Mouse (Mus musculus): ENCODE measurements around the gene Fbxw8. TPM values are rescaled to one million over a fixed set of nuclear protein-coding genes. Genes with fewer than 3 reads are reported as not detected.
A peak's percentile ranks its signal among the peaks of the same experiment; 100 is the strongest.

Fbxw8 gene
- polyA plus RNA-seq, 1 experiment from 2014 or later, result 7.9 TPM

GRCm38 (mm10) chr5:118165462-118165861 is 10.2 kb upstream of the Fbxw8 start:
- no peak overlapping the region for H3K9ac ChIP-seq (ENCODE audit: low read depth, low read length)
- peaks cover 56% of the 10 kb centered on the region for H3K27me3 ChIP-seq (ENCODE audit: control insufficient read depth, insufficient read depth, low read depth, low read length)
- no peak overlapping the region for H3K27ac ChIP-seq (ENCODE audit: low read length)
- no peaks in the 10 kb centered on the region; the same call in 1 of the 2 replicates for H3K4me1 ChIP-seq (ENCODE audit: control insufficient read depth, low read depth, low read length)
- ATAC-seq (ENCODE audit: low read depth), result no peak
- H3K4me2 ChIP-seq (ENCODE audit: low read depth, low read length), result no peak overlapping the region
- no peaks in the 10 kb centered on the region for H3K9me3 ChIP-seq (replicated peaks; ENCODE audit: control insufficient read depth, low read length)
- no peaks in the 10 kb centered on the region for H3K36me3 ChIP-seq (ENCODE audit: control insufficient read depth, insufficient read depth)
- H3K4me3 ChIP-seq (ENCODE audit: low read depth, low read length), result no peak overlapping the region

DNA sequence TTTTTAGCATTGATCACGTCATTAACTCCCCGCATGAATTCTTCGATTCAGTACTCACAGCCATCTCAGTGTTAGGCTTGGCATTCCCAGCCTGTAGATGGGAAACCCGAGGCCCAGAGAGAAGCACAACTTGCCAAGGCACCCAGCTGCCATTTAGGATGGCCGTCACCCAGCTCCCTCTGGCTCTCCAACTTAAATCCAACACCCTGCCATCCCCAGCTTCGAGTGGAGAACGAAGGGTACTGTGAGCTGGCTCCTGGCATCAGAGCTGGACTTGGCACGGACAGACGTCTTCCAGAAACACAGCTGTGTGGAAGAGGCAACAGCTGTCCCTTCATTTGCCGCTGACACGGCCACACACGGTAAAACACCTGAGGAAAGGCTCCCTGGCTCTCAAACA is 9.3 kb upstream of the Fbxw8 start, which contains the start of gene Hrk:
Gene Hrk, plus strand, starts transcription at position 68 of the 400 bp plus-strand sequence.
- no peaks in the 10 kb centered on the region for H3K36me3 ChIP-seq (ENCODE audit: control insufficient read depth, insufficient read depth)
- no peak within 1 kb of the TSS for H3K4me3 ChIP-seq (ENCODE audit: low read depth, low read length)
- H3K27me3 ChIP-seq (ENCODE audit: control insufficient read depth, insufficient read depth, low read depth, low read length), result peaks cover 47% of the 10 kb centered on the region
- 48% methylated on average over 12 of the region's 12 CpGs for WGBS (ENCODE audit: insufficient replicate concordance)
- no peak within 1 kb of the TSS for H3K4me2 ChIP-seq (ENCODE audit: low read depth, low read length)
- H3K4me1 ChIP-seq (ENCODE audit: control insufficient read depth, low read depth, low read length), result no peaks in the 10 kb centered on the region; the same call in 1 of the 2 replicates
- H3K9ac ChIP-seq (ENCODE audit: low read depth, low read length), result no peak within 1 kb of the TSS
- no peak within 1 kb of the TSS for H3K27ac ChIP-seq (ENCODE audit: low read length)
- no peaks in the 10 kb centered on the region for H3K9me3 ChIP-seq (replicated peaks; ENCODE audit: control insufficient read depth, low read length)
- no peak for ATAC-seq (ENCODE audit: low read depth)

GRCm38 (mm10) chr5:118160691-118161090 is 5.4 kb upstream of the Fbxw8 start:
- no peaks in the 10 kb centered on the region for H3K36me3 ChIP-seq (ENCODE audit: control insufficient read depth, insufficient read depth)
- ATAC-seq (ENCODE audit: low read depth), result no peak
- H3K4me3 ChIP-seq (ENCODE audit: low read depth, low read length), result no peak overlapping the region
- no peak overlapping the region for H3K4me2 ChIP-seq (ENCODE audit: low read depth, low read length)
- H3K27me3 ChIP-seq (ENCODE audit: control insufficient read depth, insufficient read depth, low read depth, low read length), result peaks cover 25% of the 10 kb centered on the region
- 20% methylated on average over 4 of the region's 4 CpGs for WGBS (ENCODE audit: insufficient replicate concordance)
- no peaks in the 10 kb centered on the region for H3K9me3 ChIP-seq (replicated peaks; ENCODE audit: control insufficient read depth, low read length)
- peaks cover 4% of the 10 kb centered on the region; the same call in 1 of the 2 replicates for H3K4me1 ChIP-seq (ENCODE audit: control insufficient read depth, low read depth, low read length)
- no peak overlapping the region for H3K27ac ChIP-seq (ENCODE audit: low read length)
- H3K9ac ChIP-seq (ENCODE audit: low read depth, low read length), result no peak overlapping the region

- Histone ChIP-seq H3K27ac (ENCODE audit: low read length) (peak overlapping the region; percentile 19; the same call in 1 of the 2 replicates), H3K9ac (ENCODE audit: low read depth, low read length) (no peak overlapping the region)
- 30% methylated on average over 4 of the region's 4 CpGs for WGBS (ENCODE audit: insufficient replicate concordance)
Observed at GRCm38 (mm10) chr5:118156976-118157375, 1.7 kb upstream of the Fbxw8 start.

DNA sequence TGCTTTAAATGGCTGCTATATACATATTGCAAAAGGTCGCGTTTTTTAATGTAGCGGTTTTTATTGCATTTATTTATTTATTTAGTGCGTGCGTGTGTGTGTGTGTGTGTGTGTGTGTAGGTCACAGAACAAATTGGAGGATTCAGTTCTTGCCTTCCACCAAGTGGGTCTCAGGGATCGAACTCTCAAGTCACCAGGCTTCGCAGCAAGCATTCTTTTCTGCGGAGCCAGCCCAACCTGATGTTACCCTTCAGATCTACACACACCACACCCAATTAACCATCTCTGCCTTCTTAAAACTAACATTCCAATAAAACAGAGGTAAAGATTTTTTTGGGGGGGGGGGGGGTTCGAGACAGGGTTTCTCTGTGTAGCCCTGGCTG is 292 bp upstream of the Fbxw8 start:
- ATAC-seq (ENCODE audit: low read depth), result no peak
- Histone ChIP-seq H3K27ac (ENCODE audit: low read length) (no peak overlapping the region), H3K4me2 (ENCODE audit: low read depth, low read length) (peak overlapping the region; percentile 81), H3K4me3 (ENCODE audit: low read depth, low read length) (peak overlapping the region; percentile 92), H3K9me3 (replicated peaks; ENCODE audit: control insufficient read depth, low read length) (no peaks in the 10 kb centered on the region), H3K27me3 (ENCODE audit: control insufficient read depth, insufficient read depth, low read depth, low read length) (no peaks in the 10 kb centered on the region), H3K36me3 (ENCODE audit: control insufficient read depth, insufficient read depth) (peaks cover 4% of the 10 kb centered on the region; the same call in 1 of the 2 replicates), H3K4me1 (ENCODE audit: control insufficient read depth, low read depth, low read length) (peaks cover 11% of the 10 kb centered on the region), H3K9ac (ENCODE audit: low read depth, low read length) (no peak overlapping the region; the same call in 1 of the 2 replicates)
- WGBS (ENCODE audit: insufficient replicate concordance), result 19% methylated on average over 9 of the region's 9 CpGs

More at GRCm38 (mm10) chr5:118156976-118157375, 1.7 kb upstream of the Fbxw8 start:
- peaks cover 11% of the 10 kb centered on the region for H3K4me1 ChIP-seq (ENCODE audit: control insufficient read depth, low read depth, low read length)
- no peaks in the 10 kb centered on the region for H3K9me3 ChIP-seq (replicated peaks; ENCODE audit: control insufficient read depth, low read length)
- peak; percentile 77 for ATAC-seq (ENCODE audit: low read depth)
- H3K4me2 ChIP-seq (ENCODE audit: low read depth, low read length), result no peak overlapping the region
- no peaks in the 10 kb centered on the region for H3K36me3 ChIP-seq (ENCODE audit: control insufficient read depth, insufficient read depth)
- H3K27me3 ChIP-seq (ENCODE audit: control insufficient read depth, insufficient read depth, low read depth, low read length), result peaks cover 7% of the 10 kb centered on the region
- H3K4me3 ChIP-seq (ENCODE audit: low read depth, low read length), result no peak overlapping the region

DNA sequence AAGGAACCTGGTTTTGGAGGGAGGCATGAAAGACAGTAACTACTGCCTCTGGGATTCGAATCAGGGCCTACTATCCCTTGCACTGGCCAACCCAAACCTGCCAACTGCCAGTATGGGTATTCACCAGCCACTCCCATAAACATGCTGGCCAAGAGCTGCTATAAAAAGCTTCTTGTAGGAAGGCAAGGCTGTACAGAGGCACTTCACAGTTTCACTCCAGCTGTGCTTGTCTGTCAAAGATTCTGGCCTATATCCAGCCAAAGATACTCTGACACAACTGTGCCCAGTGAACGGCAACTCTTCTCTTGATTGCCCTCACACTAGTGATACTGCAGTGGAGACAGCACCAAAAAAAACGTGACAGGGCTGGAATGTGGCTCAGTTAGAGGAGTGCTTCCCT is 5.6 kb downstream of the Fbxw8 start:
- no peak overlapping the region for H3K27ac ChIP-seq (ENCODE audit: low read length)
- no peak for ATAC-seq (ENCODE audit: low read depth)
- no peak overlapping the region for H3K9ac ChIP-seq (ENCODE audit: low read depth, low read length)
- H3K27me3 ChIP-seq (ENCODE audit: control insufficient read depth, insufficient read depth, low read depth, low read length), result no peaks in the 10 kb centered on the region
- 65% methylated on average over 3 of the region's 3 CpGs for WGBS (ENCODE audit: insufficient replicate concordance)
- H3K36me3 ChIP-seq (ENCODE audit: control insufficient read depth, insufficient read depth), result peaks cover 4% of the 10 kb centered on the region; the same call in 1 of the 2 replicates
- H3K9me3 ChIP-seq (replicated peaks; ENCODE audit: control insufficient read depth, low read length), result no peaks in the 10 kb centered on the region
- H3K4me2 ChIP-seq (ENCODE audit: low read depth, low read length), result no peak overlapping the region
- H3K4me3 ChIP-seq (ENCODE audit: low read depth, low read length), result no peak overlapping the region
- H3K4me1 ChIP-seq (ENCODE audit: control insufficient read depth, low read depth, low read length), result peaks cover 7% of the 10 kb centered on the region

- Histone ChIP-seq H3K4me1 (ENCODE audit: control insufficient read depth, low read depth, low read length) (no peaks in the 10 kb centered on the region; the same call in 1 of the 2 replicates), H3K4me3 (ENCODE audit: low read depth, low read length) (no peak overlapping the region), H3K9ac (ENCODE audit: low read depth, low read length) (no peak overlapping the region), H3K4me2 (ENCODE audit: low read depth, low read length) (no peak overlapping the region), H3K27me3 (ENCODE audit: control insufficient read depth, insufficient read depth, low read depth, low read length) (no peaks in the 10 kb centered on the region), H3K9me3 (replicated peaks; ENCODE audit: control insufficient read depth, low read length) (no peaks in the 10 kb centered on the region), H3K36me3 (ENCODE audit: control insufficient read depth, insufficient read depth) (peaks cover 4% of the 10 kb centered on the region; the same call in 1 of the 2 replicates), H3K27ac (ENCODE audit: low read length) (no peak overlapping the region)
- ATAC-seq (ENCODE audit: low read depth), result no peak
- 71% methylated on average over 10 of the region's 10 CpGs for WGBS (ENCODE audit: insufficient replicate concordance)
Observed at GRCm38 (mm10) chr5:118147264-118147663, 8.0 kb downstream of the Fbxw8 start.

- H3K27ac ChIP-seq (ENCODE audit: low read length), result no peak overlapping the region
- ATAC-seq (ENCODE audit: low read depth), result no peak
- no peak overlapping the region for H3K4me3 ChIP-seq (ENCODE audit: low read depth, low read length)
- WGBS (ENCODE audit: insufficient replicate concordance), result 73% methylated on average over 15 of the region's 15 CpGs
- H3K4me1 ChIP-seq (ENCODE audit: control insufficient read depth, low read depth, low read length), result no peaks in the 10 kb centered on the region; the same call in 1 of the 2 replicates
- H3K4me2 ChIP-seq (ENCODE audit: low read depth, low read length), result no peak overlapping the region
- H3K27me3 ChIP-seq (ENCODE audit: control insufficient read depth, insufficient read depth, low read depth, low read length), result no peaks in the 10 kb centered on the region
- H3K9ac ChIP-seq (ENCODE audit: low read depth, low read length), result no peak overlapping the region
- H3K9me3 ChIP-seq (replicated peaks; ENCODE audit: control insufficient read depth, low read length), result no peaks in the 10 kb centered on the region
- H3K36me3 ChIP-seq (ENCODE audit: control insufficient read depth, insufficient read depth), result peaks cover 5% of the 10 kb centered on the region; the same call in 1 of the 2 replicates
Observed at GRCm38 (mm10) chr5:118145999-118146679, 9.1 kb downstream of the Fbxw8 start.

- WGBS (ENCODE audit: insufficient replicate concordance), result 83% methylated on average over 3 of the region's 3 CpGs
Observed at GRCm38 (mm10) chr5:118145458-118145857, 9.8 kb downstream of the Fbxw8 start.

More at GRCm38 (mm10) chr5:118145458-118145857, 9.8 kb downstream of the Fbxw8 start:
- Histone ChIP-seq H3K4me3 (ENCODE audit: low read depth, low read length) (no peak overlapping the region), H3K4me1 (ENCODE audit: control insufficient read depth, low read depth, low read length) (no peaks in the 10 kb centered on the region; the same call in 1 of the 2 replicates), H3K27ac (ENCODE audit: low read length) (no peak overlapping the region), H3K9ac (ENCODE audit: low read depth, low read length) (no peak overlapping the region), H3K9me3 (replicated peaks; ENCODE audit: control insufficient read depth, low read length) (no peaks in the 10 kb centered on the region), H3K36me3 (ENCODE audit: control insufficient read depth, insufficient read depth) (peaks cover 4% of the 10 kb centered on the region; the same call in 1 of the 2 replicates), H3K4me2 (ENCODE audit: low read depth, low read length) (no peak overlapping the region), H3K27me3 (ENCODE audit: control insufficient read depth, insufficient read depth, low read depth, low read length) (no peaks in the 10 kb centered on the region)
- ATAC-seq (ENCODE audit: low read depth), result no peak
